Comparison of ENCODE assay signal across 10 mouse cellular contexts in genomic region chr19:30096186-30096585, GRCm38 (mm10).
DNase-seq lines count a peak whose midpoint lies in the region; ATAC-seq lines count a peak whose summit lies in the region.
"Had no signal": no experiment of that assay in that cellular context is flagged by ENCODE, and none has a peak within 500 bp of the region (broad histone marks: within the 10 kb centered on the region; RNA-seq: fewer than 3 reads in every experiment).

No protein-coding gene starts in this region.

- peak; percentile 64; the same call in 1 of the 2 replicates for ATAC-seq in hindbrain, embryonic 11.5 days (ENCODE audit: low FRiP score)
- peak; percentile 29; the same call in 1 of the 2 replicates for ATAC-seq in forebrain, embryonic 16.5 days
- ATAC-seq in midbrain, embryonic 16.5 days, result peak; percentile 52; the same call in 1 of the 2 replicates

- no peak overlapping the region for H3K4me3 ChIP-seq in hindbrain, embryonic 11.5 days (ENCODE audit: low read depth, low read length)
- H3K4me3 ChIP-seq in hindbrain, embryonic 10.5 days, result no peak overlapping the region
- no peak overlapping the region for H3K4me3 ChIP-seq in forebrain, embryonic 16.5 days (replicated peaks; ENCODE audit: low read length)
- no peak overlapping the region for H3K4me3 ChIP-seq in midbrain, embryonic 16.5 days (ENCODE audit: low read depth, low read length)
- H3K4me3 ChIP-seq: heart, embryonic 15.5 days had no signal

- peaks cover 10% of the 10 kb centered on the region; the same call in 1 of the 2 replicates for H3K36me3 ChIP-seq in hindbrain, embryonic 11.5 days (ENCODE audit: control insufficient read depth, insufficient read depth, low read length)
- H3K36me3 ChIP-seq in hindbrain, embryonic 10.5 days, result peaks cover 100% of the 10 kb centered on the region
- peaks cover 13% of the 10 kb centered on the region; the same call in 1 of the 2 replicates for H3K36me3 ChIP-seq in forebrain, embryonic 16.5 days (ENCODE audit: control insufficient read depth, insufficient read depth)
- peaks cover 24% of the 10 kb centered on the region for H3K36me3 ChIP-seq in midbrain, embryonic 16.5 days (ENCODE audit: control insufficient read depth, insufficient read depth, low read length)

- no peaks in the 10 kb centered on the region for H3K27me3 ChIP-seq in hindbrain, embryonic 11.5 days (ENCODE audit: control insufficient read depth, insufficient read depth, low read length)
- no peaks in the 10 kb centered on the region for H3K27me3 ChIP-seq in hindbrain, embryonic 10.5 days (ENCODE audit: insufficient read depth, poor library complexity, severe bottlenecking)
- no peaks in the 10 kb centered on the region for H3K27me3 ChIP-seq in forebrain, embryonic 16.5 days (replicated peaks; ENCODE audit: control insufficient read depth, insufficient read depth, low read length)
- H3K27me3 ChIP-seq in midbrain, embryonic 16.5 days (ENCODE audit: control insufficient read depth, insufficient read depth, low read depth, low read length), result no peaks in the 10 kb centered on the region
- H3K27me3 ChIP-seq: heart, embryonic 15.5 days had no signal

- no peak overlapping the region for H3K4me2 ChIP-seq in hindbrain, embryonic 11.5 days (replicated peaks; ENCODE audit: low read depth, low read length)
- H3K4me2 ChIP-seq in forebrain, embryonic 16.5 days (ENCODE audit: low read length), result no peak overlapping the region
- H3K4me2 ChIP-seq in midbrain, embryonic 16.5 days (ENCODE audit: low read length), result no peak overlapping the region
- H3K4me2 ChIP-seq: heart, embryonic 15.5 days had no signal

- 61% methylated on average over 3 of the region's 3 CpGs for WGBS in hindbrain, embryonic 11.5 days
- WGBS in hindbrain, embryonic 10.5 days, result 59% methylated on average over 3 of the region's 3 CpGs
- 12% methylated on average over 3 of the region's 3 CpGs for WGBS in forebrain, embryonic 16.5 days
- 27% methylated on average over 3 of the region's 3 CpGs for WGBS in midbrain, embryonic 16.5 days

- no peaks in the 10 kb centered on the region for H3K9me3 ChIP-seq in hindbrain, embryonic 11.5 days (ENCODE audit: control insufficient read depth, low read length)
- H3K9me3 ChIP-seq in hindbrain, embryonic 10.5 days, result 0 out of 2 replicates have a peak, but pooled peaks cover 14% of the 10 kb centered on the region
- H3K9me3 ChIP-seq in forebrain, embryonic 16.5 days (ENCODE audit: control insufficient read depth, low read length), result no peaks in the 10 kb centered on the region
- H3K9me3 ChIP-seq in midbrain, embryonic 16.5 days (replicated peaks; ENCODE audit: control insufficient read depth, low read length, poor library complexity, severe bottlenecking), result no peaks in the 10 kb centered on the region
- H3K9me3 ChIP-seq: heart, embryonic 15.5 days had no signal

- no peak for DNase-seq in hindbrain, embryonic 11.5 days (ENCODE audit: low spot score)
- DNase-seq in hindbrain, embryonic 10.5 days (ENCODE audit: low spot score), result no peak
- DNase-seq in ZHBTc4 (ENCODE audit: low read depth, low spot score), result peak; percentile 81
- no peak for DNase-seq in testis, postnatal 14 days (ENCODE audit: low spot score)
- DNase-seq in cerebellum, postnatal 4 days (ENCODE audit: low spot score in 2 of 2), result no peak
- no peak for DNase-seq in layer of hippocampus, adult 11-12 months (ENCODE audit: low spot score)
- DNase-seq: cerebellum, adult 11 months had no signal

- no peak overlapping the region for H3K9ac ChIP-seq in hindbrain, embryonic 11.5 days (ENCODE audit: low read depth, low read length)
- no peak overlapping the region for H3K9ac ChIP-seq in forebrain, embryonic 16.5 days (replicated peaks; ENCODE audit: low read depth, low read length)
- H3K9ac ChIP-seq in midbrain, embryonic 16.5 days (ENCODE audit: low read depth, low read length), result no peak overlapping the region
- H3K9ac ChIP-seq: heart, embryonic 15.5 days had no signal

- no peaks in the 10 kb centered on the region for H3K4me1 ChIP-seq in hindbrain, embryonic 11.5 days (replicated peaks; ENCODE audit: control insufficient read depth, insufficient read depth, low read length)
- H3K4me1 ChIP-seq in hindbrain, embryonic 10.5 days (replicated peaks), result no peaks in the 10 kb centered on the region
- H3K4me1 ChIP-seq in forebrain, embryonic 16.5 days (replicated peaks; ENCODE audit: control insufficient read depth, insufficient read depth, low read length), result peaks cover 10% of the 10 kb centered on the region
- H3K4me1 ChIP-seq in midbrain, embryonic 16.5 days (ENCODE audit: control insufficient read depth, insufficient read depth, low read length), result peaks cover 12% of the 10 kb centered on the region
- H3K4me1 ChIP-seq: heart, embryonic 15.5 days had no signal

- H3K27ac ChIP-seq in hindbrain, embryonic 11.5 days (ENCODE audit: low read depth, low read length), result no peak overlapping the region
- H3K27ac ChIP-seq in hindbrain, embryonic 10.5 days, result no peak overlapping the region
- H3K27ac ChIP-seq in forebrain, embryonic 16.5 days (ENCODE audit: low read length), result no peak overlapping the region
- H3K27ac ChIP-seq in midbrain, embryonic 16.5 days (ENCODE audit: low read length), result peak overlapping the region; percentile 73
- H3K27ac ChIP-seq: heart, embryonic 15.5 days had no signal
